9 mouse cellular contexts compared by ENCODE assay signal in the genomic region with DNA sequence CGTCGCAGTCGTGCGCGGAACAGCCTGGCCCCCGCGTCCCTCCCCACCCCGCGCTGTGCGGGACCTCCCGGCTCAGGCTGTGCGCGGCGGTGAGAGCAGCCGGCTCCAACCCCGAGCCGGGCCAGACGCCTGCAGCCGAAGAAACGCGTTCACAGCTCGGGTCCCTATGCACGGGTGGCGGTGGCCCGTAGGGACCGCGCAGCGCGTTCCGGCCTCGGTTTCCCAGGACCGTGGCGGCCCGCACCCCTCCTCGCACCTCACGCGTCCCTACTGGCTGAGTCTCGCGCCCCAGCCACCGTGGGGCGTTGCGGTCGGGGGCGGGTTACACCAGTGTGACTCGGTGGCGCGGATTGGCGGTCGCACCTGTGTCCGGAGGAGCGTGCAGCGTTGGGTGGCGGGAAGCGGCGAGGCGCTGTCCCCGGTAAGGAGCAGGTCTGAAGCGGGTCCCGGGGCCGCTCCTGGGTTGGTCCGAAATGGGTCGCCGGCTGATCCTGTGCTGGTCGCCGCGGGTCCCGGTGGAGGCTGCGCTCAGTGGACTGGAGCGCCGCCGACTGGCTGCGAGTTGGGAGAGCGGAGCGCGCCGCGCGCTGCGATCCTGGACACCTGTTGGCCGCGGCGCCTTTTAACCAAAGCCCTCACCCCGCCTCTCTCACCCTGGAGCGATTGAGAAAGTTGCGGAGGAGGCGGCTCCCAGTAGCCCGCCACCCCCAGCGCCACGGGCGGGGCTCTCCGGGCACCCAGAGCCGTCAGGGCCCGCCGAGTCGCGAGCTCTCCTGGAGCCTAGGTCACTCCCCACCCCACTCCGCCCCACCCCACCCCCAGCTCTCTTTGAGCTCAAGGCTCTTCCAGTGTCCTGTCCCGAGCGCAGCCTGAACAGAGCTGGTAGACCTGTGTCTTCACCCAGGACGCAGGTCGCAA. TPM values are rescaled to one million over a fixed set of nuclear protein-coding genes. Genes with fewer than 3 reads are reported as not detected.
DNase-seq lines count a peak whose midpoint lies in the region; ATAC-seq and TF ChIP-seq lines count a peak whose summit lies in the region.
"Had no signal": no experiment of that assay in that cellular context is flagged by ENCODE, and none has a peak within 500 bp of the region (broad histone marks: within the 10 kb centered on the region; RNA-seq: fewer than 3 reads in every experiment).

A gene (minus strand): TSS at position 597 of the 918 bp plus-strand sequence.

- H3K27me3 ChIP-seq in megakaryocyte, embryonic 14.5 days (replicated peaks) = peaks cover 74% of the 10 kb centered on the region
- peaks cover 68% of the 10 kb centered on the region for H3K27me3 ChIP-seq in lung, embryonic 14.5 days (ENCODE audit: insufficient read depth, low read length)

- TF ChIP-seq CTCF in lung, embryonic 14.5 days (IDR thresholded peaks at IDR 0.05; ENCODE audit: low read depth) = peak; percentile 10; the same call in 1 of the 2 replicates

- intact Hi-C loops in heart, postnatal 36 days (cut with DNase I) = no loop called here

- H3K4me2 ChIP-seq in lung, embryonic 14.5 days = peak within 1 kb of the TSS; percentile 98

- peak within 1 kb of the TSS; percentile 47 for H3K9ac ChIP-seq in lung, embryonic 14.5 days

- no peak for ATAC-seq in megakaryocyte, adult 5-6 weeks (ENCODE audit: poor library complexity, severe bottlenecking)
- peak; percentile 60 for ATAC-seq in lung, embryonic 14.5 days (ENCODE audit: insufficient read depth)

- peaks cover 16% of the 10 kb centered on the region for H3K4me1 ChIP-seq in megakaryocyte, embryonic 14.5 days
- no peaks in the 10 kb centered on the region for H3K4me1 ChIP-seq in lung, embryonic 14.5 days (ENCODE audit: insufficient read depth)

- no peak within 1 kb of the TSS for H3K27ac ChIP-seq in lung, embryonic 14.5 days (ENCODE audit: low read depth)

- WGBS in lung, embryonic 14.5 days = under 1% methylated on average over 99 of the region's 101 CpGs

- H3K9me3 ChIP-seq in megakaryocyte, embryonic 14.5 days = no peaks in the 10 kb centered on the region
- H3K9me3 ChIP-seq in lung, embryonic 14.5 days (ENCODE audit: low read depth, low read length) = no peaks in the 10 kb centered on the region

- peak within 1 kb of the TSS; percentile 90 for H3K4me3 ChIP-seq in megakaryocyte, embryonic 14.5 days (replicated peaks)
- H3K4me3 ChIP-seq in lung, embryonic 14.5 days (ENCODE audit: low read depth, low read length) = peak within 1 kb of the TSS; percentile 53
- H3K4me3 ChIP-seq: myocyte had no signal

- peak; percentile 64 for DNase-seq in embryo, embryonic 10.5 days (ENCODE audit: low spot score)
- DNase-seq in heart, postnatal 36 days = peak; percentile 7 to 9
- DNase-seq in kidney, postnatal 4 days = peak; percentile 65 to 82
- DNase-seq in lung, embryonic 14.5 days = peak; percentile 50
- peak; percentile 22 for DNase-seq in ovary, postnatal 14 days (ENCODE audit: low spot score)
- DNase-seq in B cell, adult 2 months = no peak

- no peaks in the 10 kb centered on the region for H3K36me3 ChIP-seq in megakaryocyte, embryonic 14.5 days (replicated peaks; ENCODE audit: low read length)
- no peaks in the 10 kb centered on the region for H3K36me3 ChIP-seq in lung, embryonic 14.5 days (ENCODE audit: insufficient read depth)

RNA-seq across cellular contexts. Expression of the gene that starts here (rescaled TPM):
- polyA plus RNA-seq in megakaryocyte, embryonic 14.5 days (2012; ENCODE audit: insufficient read depth, low replicate concordance) = not detected in 2 replicates
- 0.11 TPM in 1 of 2 replicates, not detected in the other for total RNA-seq in megakaryocyte, adult 5-6 weeks (2015)
- 0.11 TPM in 1 of 2 replicates, not detected in the other for total RNA-seq in megakaryocyte, adult 5-6 weeks (2017)
- not detected for total RNA-seq in heart, postnatal 36 days (2021)
- polyA plus RNA-seq in lung, embryonic 14.5 days (2014; fragmentation: Nextera tagmentation; extraction: Ambion mirVana) = 0.24 TPM in 2 replicates
- polyA plus RNA-seq: myocyte had no signal

Comparison
In these comparisons a context has a peak if more than half of its experiments do, and no peak if none do; other contexts are left out.
1. Peak in DNase-seq in heart, postnatal 36 days; RNA of the gene not detected or under 1 TPM.
2. Peak in DNase-seq, ATAC-seq, H3K4me3 ChIP-seq, H3K9ac ChIP-seq and H3K4me2 ChIP-seq in lung, embryonic 14.5 days; RNA of the gene not detected or under 1 TPM.
3. DNase-seq: peak in embryo, embryonic 10.5 days (single experiment), kidney, postnatal 4 days (2 of 2) and ovary, postnatal 14 days (single experiment); none in B cell, adult 2 months (0 of 2).